Mouse (Mus musculus) forebrain, postnatal 0 days (tissue): ENCODE measurements around the gene Tmem189. TPM values are rescaled to one million over a fixed set of nuclear protein-coding genes. Genes with fewer than 3 reads are reported as not detected.
A peak's percentile ranks its signal among the peaks of the same experiment; 100 is the strongest.
"Not testable (repeated sequence)": the region's sequence is repeated elsewhere in the genome, so short reads cannot be mapped to it uniquely, and the experiment has no call there.

Experiments
- ATAC-seq: fragments of 200-750 bp; cut with Nextera tagmentation; 2 replicates; pipeline ENCODE4 v1.8.0; 2017; ENCODE audit warnings: mild to moderate bottlenecking, moderate library complexity
- DNase-seq: peaks from one replicate; pipeline ENCODE4 v3.0.0-alpha.2; 2015
- H3K27ac ChIP-seq: fragments of 300-500 bp; sonication (generic); 2 replicates; pipeline ENCODE4 v1.5.1; 2014; ENCODE audit warnings: low read depth, mild to moderate bottlenecking, antibody characterized with exemption, low read length, moderate library complexity, mixed read lengths
- H3K27me3 ChIP-seq: fragments of 300-500 bp; sonication (generic); 2 replicates; pipeline ENCODE4 v1.6.1; 2014; ENCODE audit warnings: mild to moderate bottlenecking, low read length, mixed read lengths; ENCODE audit not compliant: insufficient read depth
- H3K36me3 ChIP-seq: fragments of 300-500 bp; sonication (generic); 2 replicates; pipeline ENCODE4 v1.6.1; 2014; ENCODE audit warnings: mild to moderate bottlenecking, moderate library complexity; ENCODE audit not compliant: insufficient read depth
- H3K4me1 ChIP-seq: fragments of 300-500 bp; sonication (generic); 2 replicates; pipeline ENCODE4 v1.6.1; 2014; ENCODE audit warnings: antibody characterized with exemption; ENCODE audit not compliant: insufficient read depth
- H3K4me2 ChIP-seq: fragments of 300-500 bp; sonication (generic); 2 replicates; pipeline ENCODE4 v1.6.1; 2014; ENCODE audit warnings: low read depth, mild to moderate bottlenecking, moderate library complexity
- H3K4me3 ChIP-seq: fragments of 300-500 bp; sonication (generic); 2 replicates; pipeline ENCODE4 v1.5.1; 2014; ENCODE audit warnings: low read depth, low read length, mixed read lengths
- H3K9ac ChIP-seq: fragments of 300-500 bp; sonication (generic); 2 replicates; pipeline ENCODE4 v1.6.1; 2014; ENCODE audit warnings: mild to moderate bottlenecking
- H3K9me3 ChIP-seq: fragments of 300-500 bp; sonication (generic); 2 replicates; pipeline ENCODE4 v1.6.1; 2016; ENCODE audit warnings: low read length
- CTCF ChIP-seq: sonication (generic); IDR thresholded peaks from 2 replicates; pipeline ENCODE4 v1.5.1; 2016; ENCODE audit warnings: antibody characterized with exemption, control low read depth, low read depth
- WGBS: fragments of 180-500 bp; shearing (Covaris S2); extraction: QIAGEN DNeasy Blood & Tissue Kit; methylation state at CpG from one replicate; pipeline ENCODE4 v1.1.7; 2014; 5-methylcytosine and 5-hydroxymethylcytosine counted together
- polyA plus RNA-seq: library from polyadenylated mRNA; unstranded; fragments of >200 nt; fragmentation: Nextera tagmentation; extraction: Ambion mirVana; gene quantifications from 2 replicates; pipeline ENCODE4 v1.2.1, GENCODE M21; 2015
- total RNA-seq: library from RNA; depleted of rRNA; stranded (reverse); fragments of >200 nt; gene quantifications from 2 replicates; pipeline ENCODE4 v1.2.3, GENCODE M21; 2014

The Tmem189 gene
- total and polyA plus RNA-seq, 2 experiments from 2014 or later, result 38.4 to 39.5 TPM

GRCm38 (mm10) chr2:167622352-167622751, 67.3 kb downstream of the Tmem189 start:
- Histone ChIP-seq H3K27ac (no peak overlapping the region), H3K27me3 (no peaks in the 10 kb centered on the region), H3K4me1 (no peaks in the 10 kb centered on the region), H3K9me3 (no peaks in the 10 kb centered on the region), H3K4me2 (no peak overlapping the region), H3K4me3 (no peak overlapping the region), H3K9ac (no peak overlapping the region), H3K36me3 (peaks cover 3% of the 10 kb centered on the region)
- no peak for TF ChIP-seq CTCF
- ATAC-seq, result no peak
- no peak for DNase-seq
- WGBS, result 88% methylated on average over 13 of the region's 13 CpGs

DNA sequence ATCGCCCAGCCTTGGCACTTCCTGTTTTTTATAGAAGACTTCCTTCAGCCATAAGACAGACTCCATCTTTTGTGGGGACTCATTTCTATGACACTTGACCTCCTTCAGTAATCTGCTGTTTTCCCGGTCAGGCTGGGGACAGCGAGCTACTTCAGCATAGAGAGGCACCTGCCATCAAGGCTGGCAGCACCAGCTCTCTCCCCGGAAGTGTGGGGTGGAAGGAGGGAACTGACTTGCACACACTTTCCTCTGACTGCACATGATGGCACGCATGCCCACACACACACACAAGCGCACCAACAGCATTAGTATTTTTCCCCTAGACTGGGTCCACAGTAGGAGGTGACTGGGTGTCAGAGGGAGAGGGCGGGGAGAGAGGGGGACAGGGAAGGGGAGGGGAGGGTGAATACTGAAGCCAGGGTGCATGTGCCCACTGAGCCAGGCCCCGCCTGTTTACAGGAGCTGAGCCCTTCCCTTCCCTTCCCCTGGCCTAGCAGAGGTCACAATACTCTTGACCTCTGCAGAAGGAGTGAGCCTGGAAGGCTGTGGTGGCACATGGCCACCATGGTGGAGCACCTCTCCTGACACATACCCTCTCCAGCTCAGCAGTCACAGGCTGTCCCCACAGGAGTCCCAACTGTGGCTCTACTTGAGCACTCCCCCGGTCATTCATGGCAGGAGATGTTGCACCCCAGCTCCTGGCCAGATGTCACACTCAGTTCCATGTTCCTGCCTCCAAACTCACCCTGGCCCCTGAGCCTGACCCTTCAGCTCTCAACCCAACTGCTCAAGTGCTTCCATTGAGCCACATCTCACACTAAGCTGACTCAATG, 68.2 kb downstream of the Tmem189 start:
- DNase-seq (no peak), ATAC-seq (no peak)
- no peak for TF ChIP-seq CTCF
- no peaks in the 10 kb centered on the region for H3K4me1 ChIP-seq
- H3K9me3 ChIP-seq, result no peaks in the 10 kb centered on the region
- no peak overlapping the region for H3K4me2 ChIP-seq
- H3K27ac ChIP-seq, result no peak overlapping the region
- H3K4me3 ChIP-seq, result no peak overlapping the region
- H3K9ac ChIP-seq, result no peak overlapping the region
- H3K36me3 ChIP-seq, result peaks cover 11% of the 10 kb centered on the region
- WGBS, result 84% methylated on average over 9 of the region's 9 CpGs
- H3K27me3 ChIP-seq, result no peaks in the 10 kb centered on the region

DNA sequence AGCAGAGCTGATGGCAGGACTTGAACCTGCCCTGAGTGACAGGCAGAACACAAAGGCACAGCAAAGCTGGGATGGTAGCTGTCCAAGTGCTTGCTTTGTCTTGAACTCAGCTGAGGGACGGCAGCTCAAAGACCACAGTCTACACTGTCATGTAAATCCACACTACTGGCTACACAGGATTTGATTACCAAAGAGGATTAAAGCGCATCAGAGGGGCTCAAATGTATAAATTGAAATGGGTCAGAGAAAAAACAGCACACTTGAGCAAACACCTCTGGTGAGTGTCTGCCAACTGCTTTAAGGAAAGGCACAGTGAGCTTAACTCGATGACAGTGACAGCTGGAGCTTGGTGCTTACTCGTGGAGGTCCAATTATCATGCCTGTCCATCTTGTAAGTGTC, 72.2 kb downstream of the Tmem189 start:
- Histone ChIP-seq H3K9ac (no peak overlapping the region), H3K27me3 (no peaks in the 10 kb centered on the region), H3K36me3 (peaks cover 28% of the 10 kb centered on the region), H3K9me3 (no peaks in the 10 kb centered on the region), H3K4me1 (no peaks in the 10 kb centered on the region), H3K4me2 (no peak overlapping the region), H3K4me3 (no peak overlapping the region), H3K27ac (no peak overlapping the region)
- ATAC-seq (no peak), DNase-seq (no peak)
- WGBS, result 57% methylated on average over 4 of the region's 4 CpGs
- TF ChIP-seq CTCF, result no peak

DNA sequence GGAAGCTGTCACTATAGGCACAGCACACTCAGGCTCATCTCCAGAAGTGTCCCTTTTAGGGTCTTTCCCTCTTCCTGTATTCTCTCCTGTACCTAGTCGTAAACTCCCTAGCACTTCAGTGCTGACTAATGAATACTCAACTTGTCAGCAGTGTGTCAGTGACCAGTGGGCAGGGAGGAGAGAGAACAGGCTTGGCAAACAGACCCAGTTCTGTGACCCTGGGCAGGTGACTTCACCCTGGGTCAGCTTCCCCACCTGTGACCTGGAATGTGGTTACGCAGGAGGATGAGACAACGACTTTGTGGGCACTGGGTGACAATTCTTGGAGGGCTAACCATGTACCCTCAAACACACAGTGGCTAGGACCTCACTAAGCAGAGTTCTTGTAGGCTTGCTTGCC, 72.6 kb downstream of the Tmem189 start:
- no peaks in the 10 kb centered on the region for H3K9me3 ChIP-seq
- no peaks in the 10 kb centered on the region for H3K27me3 ChIP-seq
- DNase-seq, result no peak
- H3K27ac ChIP-seq, result no peak overlapping the region
- no peak overlapping the region for H3K4me3 ChIP-seq
- ATAC-seq, result no peak
- H3K4me1 ChIP-seq, result no peaks in the 10 kb centered on the region
- H3K4me2 ChIP-seq, result no peak overlapping the region
- H3K9ac ChIP-seq, result no peak overlapping the region
- H3K36me3 ChIP-seq, result peaks cover 28% of the 10 kb centered on the region
- TF ChIP-seq CTCF, result no peak
- WGBS, result 95% methylated on average over 3 of the region's 3 CpGs

DNA sequence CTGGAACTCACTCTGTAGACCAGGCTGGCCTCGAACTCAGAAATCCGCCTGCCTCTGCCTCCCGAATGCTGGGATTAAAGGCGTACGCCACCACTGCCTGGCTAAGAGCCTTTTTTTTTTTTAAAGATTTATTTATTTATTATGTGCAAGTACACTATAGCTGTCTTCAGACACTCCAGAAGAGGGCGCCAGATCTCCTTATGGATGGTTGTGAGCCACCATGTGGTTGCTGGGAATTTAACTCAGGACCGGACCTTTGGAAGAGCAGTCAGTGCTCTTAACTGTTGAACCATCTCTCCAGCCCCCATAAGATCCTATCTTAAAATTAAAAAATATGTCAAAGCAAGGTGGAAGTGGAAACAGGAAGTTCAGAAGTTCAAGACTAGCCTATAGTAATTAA, 76.3 kb downstream of the Tmem189 start:
- not testable (repeated sequence) for H3K4me3 ChIP-seq, H3K9me3 ChIP-seq, ATAC-seq, DNase-seq, H3K4me2 ChIP-seq, H3K27me3 ChIP-seq, H3K4me1 ChIP-seq, H3K27ac ChIP-seq, H3K9ac ChIP-seq
- peak; percentile 27; the same call in 1 of the 2 replicates for TF ChIP-seq CTCF
- peaks cover 40% of the 10 kb centered on the region for H3K36me3 ChIP-seq
- 95% methylated on average over 7 of the region's 7 CpGs for WGBS

GRCm38 (mm10) chr2:167612122-167612521, 77.5 kb downstream of the Tmem189 start:
- ATAC-seq, result no peak
- TF ChIP-seq CTCF, result no peak

DNA sequence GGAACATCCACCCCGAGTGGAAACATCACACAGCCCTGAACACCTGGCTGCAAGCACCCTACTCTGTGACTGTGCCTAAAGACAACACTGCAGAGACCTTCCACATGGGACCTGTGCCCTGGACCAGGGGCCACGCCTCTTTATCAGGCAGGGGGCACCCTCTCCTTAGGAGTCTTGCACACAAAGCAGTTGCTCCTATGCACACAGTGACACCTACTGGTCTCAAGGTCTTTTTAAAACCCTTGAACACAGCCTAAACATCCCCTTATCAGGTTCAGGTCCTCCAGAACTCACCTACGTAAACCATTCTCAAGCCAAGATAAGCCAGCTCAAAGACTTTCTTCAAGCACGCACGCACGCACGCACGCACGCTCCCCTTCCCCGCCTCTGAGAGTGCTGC, 78.3 kb downstream of the Tmem189 start:
- Histone ChIP-seq H3K4me2 (no peak overlapping the region), H3K27ac (no peak overlapping the region), H3K9ac (no peak overlapping the region), H3K4me3 (no peak overlapping the region), H3K27me3 (no peaks in the 10 kb centered on the region), H3K4me1 (no peaks in the 10 kb centered on the region), H3K9me3 (no peaks in the 10 kb centered on the region), H3K36me3 (peaks cover 32% of the 10 kb centered on the region)
- DNase-seq (no peak), ATAC-seq (no peak)
- WGBS, result 95% methylated on average over 10 of the region's 10 CpGs
- peak; percentile 37; the same call in 1 of the 2 replicates for TF ChIP-seq CTCF

More at GRCm38 (mm10) chr2:167612122-167612521, 77.5 kb downstream of the Tmem189 start:
- Histone ChIP-seq H3K4me2 (no peak overlapping the region), H3K36me3 (peaks cover 39% of the 10 kb centered on the region), H3K9ac (no peak overlapping the region), H3K4me1 (no peaks in the 10 kb centered on the region), H3K27ac (no peak overlapping the region), H3K9me3 (no peaks in the 10 kb centered on the region), H3K4me3 (no peak overlapping the region), H3K27me3 (no peaks in the 10 kb centered on the region)
- 93% methylated on average over 14 of the region's 14 CpGs for WGBS
- DNase-seq, result no peak
